Mouse (Mus musculus) subcutaneous adipose tissue, adult 2 months (tissue): ENCODE results near the gene Tnnc1. TPM values are rescaled to one million over a fixed set of nuclear protein-coding genes. Genes with fewer than 3 reads are reported as not detected.

Experiments
- polyA plus RNA-seq: library from polyadenylated mRNA; depleted of rRNA; stranded (reverse); fragments of >200 nt; gene quantifications from 2 replicates; pipeline ENCODE4 v1.2.3, GENCODE M21; 2012; ENCODE audit warnings: low replicate concordance; rRNA removed

The Tnnc1 gene
- 0.19 and 0.75 TPM in 2 replicates for polyA plus RNA-seq

GRCm38 (mm10) chr14:31208084-31208483 is at the start of gene Tnnc1:
TSS of gene Tnnc1 (plus strand) at chr14:31208312.

GRCm38 (mm10) chr14:31168425-31168824 is 39.7 kb upstream of the Tnnc1 start, which contains the start of gene Stab1:
TSS of gene Stab1 (minus strand) at chr14:31168641.

GRCm38 (mm10) chr14:31216846-31217245 is 8.7 kb downstream of the Tnnc1 start, which contains the start of gene Nisch:
TSS of gene Nisch (minus strand) at chr14:31216946.

GRCm38 (mm10) chr14:31217666-31218065 is 9.6 kb downstream of the Tnnc1 start, which contains the start of gene Sema3g:
TSS of gene Sema3g (plus strand) at chr14:31217860.

GRCm38 (mm10) chr14:31251084-31251604 is 43.0 kb downstream of the Tnnc1 start, which contains the start of the genes Phf7 and Bap1:
TSS of gene Phf7 (minus strand) at chr14:31251317.
TSS of gene Bap1 (plus strand) at chr14:31251450.

Other genes starting within 250 kb of the Tnnc1 start
- gene Glt8d1, start 206.9 kb upstream of the Tnnc1 start, polyA plus RNA-seq: 32.5 and 46.0 TPM in 2 replicates
- gene Spcs1, start 206.6 kb upstream of the Tnnc1 start, polyA plus RNA-seq: 208 and 223 TPM in 2 replicates
- gene Pbrm1, start 189.2 kb upstream of the Tnnc1 start, polyA plus RNA-seq: 10.7 and 21.0 TPM in 2 replicates
- 16.2 and 42.3 TPM in 2 replicates for gene Gnl3, start 189.2 kb upstream of the Tnnc1 start, polyA plus RNA-seq
- gene Smim4, start 79.4 kb upstream of the Tnnc1 start, polyA plus RNA-seq: 24.2 and 50.4 TPM in 2 replicates
- 27.5 and 77.3 TPM in 2 replicates for gene Nt5dc2, start 77.3 kb upstream of the Tnnc1 start, polyA plus RNA-seq
- 161 and 184 TPM in 2 replicates for gene Stab1, start 39.7 kb upstream of the Tnnc1 start, polyA plus RNA-seq
- 317 and 568 TPM in 2 replicates for gene Nisch, start 8.6 kb downstream of the Tnnc1 start, polyA plus RNA-seq
- gene Sema3g, start 9.5 kb downstream of the Tnnc1 start, polyA plus RNA-seq: 17.6 and 29.3 TPM in 2 replicates
- 5.5 and 6.4 TPM in 2 replicates for gene Phf7, start 43.0 kb downstream of the Tnnc1 start, polyA plus RNA-seq
- 49.3 and 71.2 TPM in 2 replicates for gene Bap1, start 43.1 kb downstream of the Tnnc1 start, polyA plus RNA-seq
- 0.67 and 6.9 TPM in 2 replicates for gene Dnah1, start 115.6 kb downstream of the Tnnc1 start, polyA plus RNA-seq
- gene Capn7, start 128.3 kb downstream of the Tnnc1 start, polyA plus RNA-seq: 16.2 and 18.6 TPM in 2 replicates
- gene Sh3bp5, start 227.8 kb downstream of the Tnnc1 start, polyA plus RNA-seq: 31.3 and 54.8 TPM in 2 replicates